Mouse (Mus musculus) ovary, postnatal 36 days (tissue): ENCODE data around the gene Zscan21.
"Not testable (repeated sequence)": the region's sequence is repeated elsewhere in the genome, so short reads cannot be mapped to it uniquely, and the experiment has no call there.

Experiments
- DNase-seq: peaks from one replicate; pipeline ENCODE4 v3.0.0; 2022; ENCODE audit warnings: low spot score, mixed read lengths

The Zscan21 gene

DNA sequence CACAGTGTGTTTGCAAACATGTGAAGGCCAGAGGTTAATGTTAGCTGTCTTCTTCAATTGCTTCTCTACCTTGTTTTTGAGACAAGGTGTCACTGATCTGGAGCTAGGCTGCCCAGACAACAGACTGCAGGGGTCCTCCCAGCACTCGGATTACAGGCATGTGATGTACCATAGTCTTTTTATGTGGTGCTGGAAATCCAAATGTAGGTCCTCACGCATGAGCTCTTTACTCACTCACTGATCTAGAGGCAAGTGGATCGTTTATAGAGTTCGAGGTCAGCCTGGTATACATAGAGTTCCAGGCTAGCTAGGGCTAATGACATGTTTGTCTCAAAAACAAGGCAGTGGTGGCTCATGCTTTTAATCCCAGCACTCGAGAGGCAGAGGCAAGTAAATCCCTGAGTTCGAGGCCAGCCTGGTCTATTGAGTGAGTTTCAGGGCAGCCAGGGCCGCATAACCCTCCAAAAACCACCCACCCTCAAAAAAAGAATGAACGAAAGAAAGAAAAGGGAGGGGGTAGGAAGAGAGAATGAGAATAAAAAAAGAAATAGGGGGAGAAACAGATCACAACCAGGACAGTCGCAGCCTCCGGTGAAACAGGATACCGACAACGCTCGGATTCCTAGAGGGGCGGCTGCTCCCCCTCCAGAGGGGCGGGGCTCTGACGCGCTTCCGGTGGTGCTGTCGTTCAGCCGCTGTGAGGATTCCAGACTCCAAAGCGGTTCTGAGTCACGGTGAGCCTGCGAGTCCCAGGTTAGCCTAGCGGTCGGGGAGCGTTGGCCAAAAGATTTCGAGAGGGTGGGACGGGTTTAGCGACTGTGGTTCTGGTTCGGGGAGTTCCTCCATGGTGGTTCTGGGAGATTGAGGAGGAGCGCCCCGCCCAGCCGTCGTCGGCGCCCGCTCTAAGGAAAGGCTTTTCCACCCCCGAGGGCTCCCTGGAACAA, at the start of gene Zscan21:
Gene Zscan21, plus strand, starts transcription at position 649 of the 944 bp plus-strand sequence.
- peak; percentile 87 for DNase-seq

GRCm38 (mm10) chr5:138073803-138074202, 42.9 kb upstream of the Zscan21 start:
- DNase-seq, result no peak

DNA sequence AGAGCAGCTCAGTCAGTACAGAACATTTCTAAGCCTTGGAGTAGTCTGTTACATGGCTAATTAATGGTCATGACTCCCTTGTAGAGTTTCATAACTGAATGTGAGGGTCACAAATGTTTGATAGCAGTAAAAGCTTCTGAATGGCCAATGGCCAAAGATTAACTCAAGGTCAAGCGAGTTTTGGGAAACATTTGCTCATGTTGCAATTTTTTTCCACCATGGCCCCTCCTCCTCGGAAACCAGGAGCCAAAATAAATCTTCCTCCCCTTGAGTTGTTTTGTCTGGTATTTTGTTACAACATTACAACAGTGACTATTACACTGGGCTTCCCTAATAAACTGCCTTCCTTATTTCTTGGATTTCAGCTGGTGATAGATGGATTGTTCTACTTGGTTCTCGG, 41.0 kb upstream of the Zscan21 start:
- DNase-seq, result no peak

GRCm38 (mm10) chr5:138076148-138076547, 40.6 kb upstream of the Zscan21 start:
- no peak for DNase-seq

DNA sequence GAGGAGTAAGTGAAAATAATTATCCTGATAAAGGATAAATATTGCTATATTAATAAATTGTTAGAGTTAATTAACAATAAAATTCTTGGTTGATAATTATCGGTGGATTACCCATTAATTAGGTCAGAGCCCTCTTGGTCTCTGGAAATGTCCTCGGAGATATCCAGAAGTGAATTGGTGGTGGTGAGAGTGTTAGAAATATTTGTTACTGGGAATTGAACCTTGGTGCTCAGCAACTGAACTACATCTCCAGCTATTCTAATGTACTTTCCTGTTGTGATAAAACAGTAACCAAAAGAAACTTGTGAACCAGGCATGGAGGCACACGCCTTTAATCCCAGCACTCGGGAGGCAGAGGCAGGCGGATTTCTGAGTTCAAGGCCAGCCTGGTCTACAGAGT, 36.2 kb upstream of the Zscan21 start:
- DNase-seq, result no peak

- DNase-seq, result no peak
Measured at GRCm38 (mm10) chr5:138081446-138081845, 35.3 kb upstream of the Zscan21 start.

DNA sequence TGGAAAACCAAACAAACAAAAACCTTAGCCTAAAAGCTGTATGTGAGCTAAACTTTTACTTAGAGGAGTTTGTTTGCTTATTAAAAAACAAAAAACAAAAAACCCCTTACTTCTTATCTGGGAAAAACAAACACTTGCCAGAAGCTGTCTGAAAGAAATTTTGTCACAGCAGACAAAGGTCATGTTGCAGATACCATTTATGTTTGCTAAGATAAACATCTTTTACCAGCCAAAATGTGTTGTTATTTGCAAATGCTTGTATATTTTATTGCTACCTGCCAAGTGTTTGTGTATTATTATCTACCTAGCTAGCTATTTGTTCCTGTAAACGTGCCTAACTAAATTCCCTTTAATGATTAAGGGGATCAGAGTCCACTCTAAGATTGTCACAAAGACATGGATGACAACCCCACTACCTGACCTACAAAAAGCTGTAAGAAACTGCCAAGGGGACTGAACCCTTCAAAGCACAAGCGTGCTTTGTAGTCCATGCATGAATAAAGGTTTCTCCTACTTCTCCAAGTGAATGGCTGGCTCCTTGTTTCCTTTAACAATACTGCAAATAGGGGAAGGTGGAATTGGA, 33.3 kb upstream of the Zscan21 start:
- no peak for DNase-seq

- no peak for DNase-seq
Measured at GRCm38 (mm10) chr5:138083936-138084335, 32.8 kb upstream of the Zscan21 start.

DNA sequence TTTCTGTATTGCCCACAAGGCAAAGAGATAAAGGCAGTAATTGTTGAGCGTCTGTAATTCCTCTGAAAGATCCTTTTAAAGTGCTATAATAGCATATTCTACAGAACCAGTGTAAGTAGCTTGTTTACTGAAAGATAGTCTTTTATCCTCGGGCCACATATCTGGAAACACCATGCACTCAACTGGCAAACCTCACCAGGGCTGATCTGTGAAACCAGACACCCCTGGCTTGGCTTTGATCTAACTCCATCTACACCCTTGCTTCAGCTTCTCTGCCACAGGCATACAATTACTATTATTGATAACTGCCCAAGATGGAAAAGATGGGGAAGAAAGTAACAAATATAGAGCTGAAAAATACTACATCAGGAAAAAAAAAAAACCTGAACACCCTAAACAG, 32.2 kb upstream of the Zscan21 start:
- DNase-seq, result no peak

DNA sequence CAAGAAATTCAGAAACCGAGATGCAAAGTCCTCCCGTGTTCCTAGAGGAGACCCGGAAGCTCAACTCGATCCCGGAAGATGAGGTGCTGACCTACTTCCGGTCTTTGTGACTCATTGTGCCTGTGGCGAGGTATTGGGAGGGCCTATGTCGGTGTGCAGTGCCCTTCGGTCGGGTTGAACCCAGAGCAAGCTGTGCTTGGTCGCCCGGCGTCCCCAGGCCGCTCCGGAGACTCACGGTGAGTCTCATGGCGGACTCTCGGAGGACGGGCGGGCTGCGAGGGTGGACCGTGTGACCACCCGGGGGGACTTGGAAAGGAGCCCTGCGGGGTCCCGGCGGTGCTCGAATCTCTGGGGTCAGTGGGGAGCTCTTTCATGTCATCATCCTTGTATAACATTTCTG, 31.7 kb upstream of the Zscan21 start, which contains the start of gene Zkscan1:
Gene Zkscan1, plus strand, starts transcription at position 89 of the 400 bp plus-strand sequence.
- peak; percentile 71 for DNase-seq

GRCm38 (mm10) chr5:138085421-138085911, 31.2 kb upstream of the Zscan21 start:
- peak; percentile 12 for DNase-seq

DNA sequence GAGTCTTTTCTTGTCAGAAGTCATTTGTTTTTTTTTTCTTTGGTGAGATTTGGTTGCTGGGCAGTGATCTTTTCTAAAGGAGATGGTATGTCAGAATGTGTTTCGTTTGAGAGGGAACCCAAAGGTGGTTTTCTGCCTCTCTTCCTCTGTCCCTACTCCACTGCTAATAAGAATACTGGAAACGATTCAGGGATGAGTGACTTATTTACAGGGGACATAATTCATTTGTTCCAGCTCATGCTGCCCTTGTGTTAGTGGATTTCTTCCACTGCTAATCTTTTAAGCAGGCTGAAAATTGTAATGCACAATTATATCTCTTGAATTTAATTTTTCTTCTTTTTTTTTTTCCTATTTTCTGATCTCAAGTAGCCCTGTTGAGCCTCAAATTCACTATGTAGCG, 29.9 kb upstream of the Zscan21 start:
- DNase-seq, result no peak

DNA sequence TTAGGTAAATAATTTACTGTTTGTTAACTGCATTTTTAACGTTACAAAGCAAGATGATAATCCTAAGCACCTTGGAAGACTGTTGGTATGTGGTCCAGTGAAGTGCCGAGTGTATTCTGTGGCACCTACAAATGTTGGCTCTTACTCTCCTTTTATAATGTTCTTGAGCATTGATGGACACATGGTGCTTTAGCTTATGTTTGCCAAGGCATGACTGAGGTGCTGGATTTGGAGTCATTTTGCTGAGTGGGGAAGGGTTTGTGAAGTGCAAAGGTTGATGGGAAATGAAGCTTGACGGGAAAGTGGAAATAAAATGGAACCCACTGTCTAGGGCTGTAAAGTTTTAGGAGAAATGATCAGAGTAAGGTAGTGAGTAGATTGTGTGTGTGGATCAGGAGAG, 28.3 kb upstream of the Zscan21 start:
- DNase-seq, result no peak

- no peak for DNase-seq
Measured at GRCm38 (mm10) chr5:138089108-138089551, 27.6 kb upstream of the Zscan21 start.

- no peak for DNase-seq
Measured at GRCm38 (mm10) chr5:138090271-138090670, 26.4 kb upstream of the Zscan21 start.

DNA sequence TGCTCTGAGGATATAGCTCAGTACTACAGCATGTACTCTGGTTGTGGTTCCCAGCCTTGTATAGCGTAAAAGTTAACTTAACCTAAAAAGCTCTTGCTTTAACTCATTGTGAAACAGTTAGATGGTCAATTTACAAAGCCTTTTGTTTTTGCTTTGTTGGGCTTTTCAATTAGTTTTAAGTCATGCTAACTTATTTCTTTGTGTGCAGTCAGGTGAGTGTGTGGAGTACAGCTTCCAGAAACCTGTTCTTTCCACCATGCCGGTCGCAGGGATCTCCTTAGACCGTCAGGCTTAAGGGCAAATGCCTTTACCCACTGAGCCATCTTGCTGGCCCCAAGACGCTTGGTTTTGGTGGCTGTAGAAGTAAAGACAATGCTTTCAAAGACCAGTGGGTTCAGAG, 26.0 kb upstream of the Zscan21 start:
- no peak for DNase-seq

GRCm38 (mm10) chr5:138092771-138093170, 23.9 kb upstream of the Zscan21 start:
- DNase-seq, result no peak

DNA sequence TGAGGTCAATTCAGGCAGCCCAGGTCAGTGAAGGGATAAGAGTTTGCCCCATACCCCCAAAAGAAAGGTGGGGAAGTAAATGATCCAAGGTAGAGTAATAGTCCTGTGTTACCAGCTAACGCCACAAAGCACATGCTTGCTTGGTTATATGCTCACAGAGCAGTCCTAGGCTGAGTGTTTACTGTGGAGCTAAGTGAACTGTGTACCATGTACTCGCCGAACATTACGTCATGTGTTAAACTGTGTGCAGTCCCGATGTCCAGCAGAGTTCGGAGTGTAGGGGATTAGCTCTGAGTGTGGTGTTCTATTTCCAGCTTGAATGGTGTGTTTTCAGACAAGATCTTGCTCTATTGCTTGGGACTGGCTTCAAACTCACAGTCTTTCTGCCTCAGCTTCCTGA, 22.2 kb upstream of the Zscan21 start:
- no peak for DNase-seq

- no peak for DNase-seq
Measured at GRCm38 (mm10) chr5:138104976-138105375, 11.7 kb upstream of the Zscan21 start.

DNA sequence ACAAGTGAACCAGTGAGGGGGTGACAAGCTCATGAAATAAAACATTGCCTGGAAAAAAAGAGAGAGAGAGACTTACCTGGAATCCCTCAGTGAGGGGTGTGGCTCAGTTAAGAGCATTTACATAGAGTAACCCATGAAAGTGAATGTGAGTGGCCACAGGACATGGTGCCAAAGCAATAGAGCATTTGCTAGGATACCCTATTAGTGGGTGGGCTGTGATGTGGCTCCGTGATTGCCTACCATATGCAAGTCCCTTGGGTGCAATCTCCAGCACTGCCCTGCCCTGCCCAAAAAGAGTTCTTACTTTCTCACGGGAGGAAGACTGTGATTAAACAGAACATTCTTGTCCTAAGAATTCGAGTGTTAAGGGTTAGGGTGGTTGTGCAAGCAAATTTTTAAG, 9.6 kb upstream of the Zscan21 start:
- DNase-seq, result no peak

DNA sequence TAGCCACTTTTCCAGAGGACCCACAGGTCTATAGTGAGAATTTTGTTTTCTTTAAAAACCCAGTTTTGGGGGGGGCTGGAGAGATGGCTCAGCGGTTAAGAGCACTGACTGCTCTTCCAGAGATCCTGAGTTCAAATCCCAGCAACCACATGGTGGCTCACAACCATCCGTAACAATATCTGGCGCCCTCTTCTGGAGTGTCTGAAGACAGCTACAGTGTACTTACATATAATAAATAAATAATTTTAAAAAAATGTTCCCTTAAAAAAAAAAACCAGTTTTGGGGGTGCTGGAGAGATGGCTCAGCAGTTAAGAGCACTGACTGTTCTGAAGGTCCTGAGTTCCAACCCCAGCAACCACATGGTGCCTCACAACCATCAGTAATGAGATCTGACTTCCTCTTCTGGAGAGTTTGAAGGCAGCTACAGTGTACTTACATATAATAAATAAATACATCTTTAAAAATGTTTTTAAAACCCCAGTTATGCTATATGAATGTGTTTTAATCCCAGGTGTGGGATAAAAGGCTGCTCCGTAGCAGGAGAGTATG, 6.8 kb upstream of the Zscan21 start:
- DNase-seq, result not testable (repeated sequence)

DNA sequence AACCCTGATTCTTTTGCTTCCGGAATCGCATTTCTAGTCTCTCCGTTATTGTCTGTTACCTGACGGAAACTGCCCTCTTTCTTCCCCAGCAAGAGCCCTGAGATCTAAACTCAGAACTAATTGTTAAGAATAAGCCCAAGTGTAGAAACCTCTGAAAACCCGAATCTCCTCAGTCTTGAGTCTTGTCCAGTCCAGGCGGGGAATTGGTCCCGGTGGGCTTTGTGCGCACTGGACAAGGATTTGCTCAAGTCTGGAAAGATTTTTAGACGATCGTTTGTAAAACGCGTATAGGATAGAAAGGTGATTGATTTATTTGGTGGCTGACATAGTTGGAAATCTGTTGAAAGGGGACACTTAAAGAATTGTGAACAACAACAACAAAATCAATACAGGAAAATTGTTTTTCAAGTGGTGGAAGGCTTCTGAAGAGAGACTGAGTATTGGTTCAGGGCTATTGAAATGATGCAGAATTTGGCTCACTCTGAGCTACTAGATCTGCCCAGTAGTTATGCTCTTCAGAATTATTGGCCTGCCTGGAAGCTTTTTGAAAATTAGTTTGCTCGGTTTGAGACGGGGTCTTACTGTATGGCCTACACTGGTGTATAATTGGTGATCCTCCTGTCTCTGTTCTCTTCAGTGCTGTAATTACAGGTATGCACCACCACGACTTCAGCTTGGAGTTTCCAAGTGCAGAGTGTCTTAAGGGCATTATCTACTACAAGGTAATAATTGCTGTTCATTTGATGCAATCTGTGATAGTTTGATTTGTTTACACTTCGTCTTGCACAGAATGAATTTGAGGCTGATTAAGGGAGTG, 704 bp downstream of the Zscan21 start:
- DNase-seq, result no peak
